Mouse (Mus musculus) right cerebral cortex, adult 2 months (tissue): ENCODE data around the gene Slc35e3.
A peak's percentile ranks its signal among the peaks of the same experiment; 100 is the strongest.
"Not testable (repeated sequence)": the region's sequence is repeated elsewhere in the genome, so short reads cannot be mapped to it uniquely, and the experiment has no call there.

Experiments
- DNase-seq, 2 experiments: peaks; one replicate each; pipeline ENCODE4 v3.0.0; 2021 to 2022; ENCODE audit warnings: low spot score in 2 of 2

Slc35e3 gene

GRCm38 (mm10) chr10:117712871-117713270, 33.3 kb downstream of the Slc35e3 start:
- no peak for DNase-seq

GRCm38 (mm10) chr10:117712191-117712754, 33.9 kb downstream of the Slc35e3 start:
- DNase-seq = no peak

GRCm38 (mm10) chr10:117711408-117711807, 34.8 kb downstream of the Slc35e3 start:
- DNase-seq = no peak

GRCm38 (mm10) chr10:117710604-117711141, 35.5 kb downstream of the Slc35e3 start, which contains the start of gene Mdm2:
Mdm2 (minus strand) TSS chr10:117710758.
- peak; percentile 96 to 98 for DNase-seq

- peak; percentile 55 to 69 for DNase-seq
Observed at GRCm38 (mm10) chr10:117709930-117710603, 36.1 kb downstream of the Slc35e3 start.

GRCm38 (mm10) chr10:117709326-117709830, 36.8 kb downstream of the Slc35e3 start:
- DNase-seq = no peak

GRCm38 (mm10) chr10:117708856-117709255, 37.3 kb downstream of the Slc35e3 start:
- DNase-seq = no peak

GRCm38 (mm10) chr10:117708376-117708775, 37.8 kb downstream of the Slc35e3 start:
- no peak for DNase-seq

GRCm38 (mm10) chr10:117707114-117707838, 38.9 kb downstream of the Slc35e3 start:
- DNase-seq = no peak

GRCm38 (mm10) chr10:117706440-117706839, 39.7 kb downstream of the Slc35e3 start:
- DNase-seq = no peak

- DNase-seq = no peak
Observed at GRCm38 (mm10) chr10:117705806-117706205, 40.4 kb downstream of the Slc35e3 start.

GRCm38 (mm10) chr10:117704964-117705335, 41.2 kb downstream of the Slc35e3 start:
- DNase-seq = no peak

- DNase-seq = not testable (repeated sequence)
Observed at GRCm38 (mm10) chr10:117704314-117704963, 41.7 kb downstream of the Slc35e3 start.

- no peak for DNase-seq
Observed at GRCm38 (mm10) chr10:117703506-117703905, 42.7 kb downstream of the Slc35e3 start.

GRCm38 (mm10) chr10:117702024-117702833, 43.9 kb downstream of the Slc35e3 start:
- DNase-seq = no peak

- no peak for DNase-seq
Observed at GRCm38 (mm10) chr10:117701034-117701829, 44.9 kb downstream of the Slc35e3 start.

GRCm38 (mm10) chr10:117700450-117700849, 45.7 kb downstream of the Slc35e3 start:
- no peak for DNase-seq

- no peak for DNase-seq
Observed at GRCm38 (mm10) chr10:117699914-117700313, 46.3 kb downstream of the Slc35e3 start.

- DNase-seq = no peak
Observed at GRCm38 (mm10) chr10:117698313-117699138, 47.6 kb downstream of the Slc35e3 start.
